Mouse (Mus musculus) embryonic fibroblast, embryonic 13.5 days (primary cell): ENCODE results near the gene Pdzrn4.

Source experiments
- CTCF ChIP-seq: IDR thresholded peaks from 2 replicates; pipeline ENCODE4 v1.5.1; 2011; ENCODE audit warnings: mild to moderate bottlenecking, control low read depth, low read length, moderate library complexity, borderline replicate concordance; ENCODE audit not compliant: insufficient read depth
- POLR2A ChIP-seq: IDR thresholded peaks from 2 replicates; pipeline ENCODE4 v1.6.1; 2011; ENCODE audit warnings: low read depth, mild to moderate bottlenecking, control low read depth, low read length, moderate library complexity

DNA sequence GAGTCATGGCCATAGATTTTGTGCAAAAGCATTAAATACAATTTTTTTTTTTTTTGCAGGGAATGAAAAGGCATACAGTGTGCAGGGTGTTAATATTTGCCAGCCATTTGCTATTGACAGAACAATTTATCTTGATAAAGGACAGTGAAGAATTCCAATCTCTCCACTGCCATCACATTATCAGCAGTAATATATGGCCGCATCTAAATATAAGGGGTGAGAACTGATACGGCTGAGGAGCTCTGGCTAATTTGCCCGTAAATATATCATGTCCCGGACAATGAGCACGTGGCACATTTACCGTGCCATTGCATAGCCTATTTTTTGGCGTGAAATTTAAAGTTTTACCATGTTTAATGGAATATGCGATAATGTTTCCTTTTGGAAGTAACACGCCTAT lies 128.7 kb downstream of the Pdzrn4 start:
- TF ChIP-seq CTCF (no peak), POLR2A (no peak)
